Comparison of ENCODE assay signal across 8 mouse cellular contexts in the genomic region with DNA sequence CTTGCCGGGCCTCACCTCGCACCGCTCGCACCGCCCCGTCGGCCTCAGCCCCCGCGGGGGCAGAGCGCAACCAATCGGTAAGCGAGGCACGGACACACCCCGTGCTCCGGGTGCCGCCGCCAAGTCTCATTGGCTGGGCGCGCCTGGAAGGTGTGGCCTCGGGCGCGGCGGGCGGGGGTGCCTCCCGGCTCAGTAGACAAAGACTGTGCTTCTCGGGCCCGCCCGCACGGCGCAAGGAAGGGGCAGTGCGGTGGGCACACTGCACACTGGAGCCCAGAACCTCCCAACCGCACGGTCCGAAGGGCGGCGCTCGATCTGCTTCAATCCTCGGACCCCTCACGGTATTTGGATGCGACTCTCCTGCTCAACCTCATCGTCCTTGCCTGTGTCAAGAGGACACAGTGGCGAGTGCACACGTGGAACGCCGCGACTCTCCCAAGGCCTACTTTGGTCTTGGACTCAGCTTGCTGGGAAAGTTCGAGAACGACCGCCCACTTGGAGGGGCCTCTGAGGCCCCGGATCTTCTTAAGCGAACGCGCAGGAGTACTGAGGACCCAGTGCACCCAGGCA. TPM values are rescaled to one million over a fixed set of nuclear protein-coding genes. Genes with fewer than 3 reads are reported as not detected.
DNase-seq lines count a peak whose midpoint lies in the region; ATAC-seq lines count a peak whose summit lies in the region.

Gene Slc25a29 (minus strand): TSS at position 44 of the 570 bp plus-strand sequence.
Gene Slc25a47 (plus strand): TSS at position 207 of the 570 bp plus-strand sequence.

- H3K27ac ChIP-seq in hindbrain, embryonic 13.5 days, result peak within 1 kb of the TSS; percentile 84

- WGBS in hindbrain, embryonic 13.5 days, result under 1% methylated on average over 47 of the region's 53 CpGs

- peak within 1 kb of the TSS; percentile 72 for H3K4me3 ChIP-seq in hindbrain, embryonic 13.5 days

- peaks cover 5% of the 10 kb centered on the region; the same call in 1 of the 2 replicates for H3K27me3 ChIP-seq in hindbrain, embryonic 13.5 days

- peaks cover 70% of the 10 kb centered on the region for H3K4me1 ChIP-seq in hindbrain, embryonic 13.5 days (replicated peaks)

- H3K9me3 ChIP-seq in hindbrain, embryonic 13.5 days, result no peaks in the 10 kb centered on the region

- H3K36me3 ChIP-seq in hindbrain, embryonic 13.5 days, result peaks cover 2% of the 10 kb centered on the region

- peak; percentile 98 for DNase-seq in NIH3T3 (ENCODE audit: low read depth)
- peak; percentile 99 for DNase-seq in cerebellum, postnatal 10 days
- peak; percentile 92 to 94 for DNase-seq in frontal cortex, postnatal 14 days (ENCODE audit: low spot score in 2 of 2)
- peak; percentile 86 to 89 for DNase-seq in layer of hippocampus, postnatal 25 days (ENCODE audit: extremely low spot score in 1 of 2, low spot score in 1 of 2)
- peak; percentile 97 for DNase-seq in lung, postnatal 25 days (ENCODE audit: low spot score)
- peak; percentile 96 for DNase-seq in retina, embryonic 14.5 days (ENCODE audit: low spot score)
- peak; percentile 95 for DNase-seq in thymus, postnatal 4 days

- H3K9ac ChIP-seq in hindbrain, embryonic 13.5 days, result peak within 1 kb of the TSS; percentile 88

- peak within 1 kb of the TSS; percentile 92 for H3K4me2 ChIP-seq in hindbrain, embryonic 13.5 days

- ATAC-seq in hindbrain, embryonic 13.5 days (ENCODE audit: low FRiP score), result peak; percentile 98

RNA-seq across cellular contexts. Expression of gene Slc25a29, which starts in this region (rescaled TPM):
- polyA plus RNA-seq in hindbrain, embryonic 13.5 days (2015; fragmentation: Nextera tagmentation; extraction: Ambion mirVana), result 17.8 and 19.2 TPM in 2 replicates
- 10 to 100 TPM; 18.4 to 22.1 TPM for total RNA-seq in layer of hippocampus, postnatal 25 days (2021)

RNA-seq across cellular contexts. Expression of gene Slc25a47, which starts in this region (rescaled TPM):
- 9.8 and 10.8 TPM in 2 replicates for polyA plus RNA-seq in hindbrain, embryonic 13.5 days (2015; fragmentation: Nextera tagmentation; extraction: Ambion mirVana)
- total RNA-seq in layer of hippocampus, postnatal 25 days (2021), result 10 to 100 TPM in 1 of 2 experiments, 1 to 10 TPM in 1; 10.0 to 12.0 TPM

Comparison
In these comparisons a context has a peak if more than half of its experiments do, and no peak if none do; other contexts are left out.
1. Peak in every context shown above with its lines: DNase-seq, ATAC-seq, H3K4me3 ChIP-seq and H3K27ac ChIP-seq.